Mouse (Mus musculus) CH12.LX (cell line): ENCODE data around the gene Gm20498.

Source experiments
- CTCF ChIP-seq, 2 experiments: IDR thresholded peaks in 1 of 2; conservative IDR thresholded peaks in 1 of 2; 2 replicates each; pipeline ENCODE4 v1.5.1; 2011 to 2012; ENCODE audit warnings: low read depth in 2 of 2, low read length in 2 of 2, improper control_type of control experiment in 1 of 2, inconsistent platforms in 1 of 2, mild to moderate bottlenecking in 1 of 2, moderate library complexity in 1 of 2
- ELF1 ChIP-seq: IDR thresholded peaks from 2 replicates; pipeline ENCODE4 v1.6.1; 2014; ENCODE audit warnings: low read depth, mild to moderate bottlenecking, inconsistent platforms, low read length, improper control_type of control experiment
- EP300 ChIP-seq: IDR thresholded peaks from 2 replicates; pipeline ENCODE4 v1.6.1; 2011; ENCODE audit warnings: low read length, improper control_type of control experiment
- ETS1 ChIP-seq: conservative IDR thresholded peaks from 2 replicates; pipeline ENCODE4 v1.6.1; 2012; ENCODE audit warnings: low read depth, mild to moderate bottlenecking, inconsistent platforms, low read length, improper control_type of control experiment, moderate library complexity
- JUND ChIP-seq: conservative IDR thresholded peaks from 2 replicates; pipeline ENCODE4 v1.6.1; 2011; ENCODE audit warnings: low read depth, low read length, improper control_type of control experiment
- MEF2A ChIP-seq: IDR thresholded peaks from 2 replicates; pipeline ENCODE4 v1.6.1; 2014; ENCODE audit warnings: low read depth, mild to moderate bottlenecking, inconsistent platforms, low read length, improper control_type of control experiment, borderline replicate concordance
- MXI1 ChIP-seq: IDR thresholded peaks from 2 replicates; pipeline ENCODE4 v1.6.1; 2011; ENCODE audit warnings: mild to moderate bottlenecking, low read depth, low read length, improper control_type of control experiment
- POLR2A ChIP-seq: IDR thresholded peaks from 2 replicates; pipeline ENCODE4 v1.6.1; 2011; ENCODE audit warnings: low read depth, mild to moderate bottlenecking, improper control_type of control experiment, low read length
- POLR2AphosphoS2 ChIP-seq: IDR thresholded peaks from 2 replicates; pipeline ENCODE4 v1.6.1; 2011; ENCODE audit warnings: low read depth, low read length, improper control_type of control experiment
- RCOR1 ChIP-seq: conservative IDR thresholded peaks from 2 replicates; pipeline ENCODE4 v1.6.1; 2012; ENCODE audit warnings: low read depth, mild to moderate bottlenecking, inconsistent platforms, low read length, improper control_type of control experiment
- UBTF ChIP-seq: IDR thresholded peaks from 2 replicates; pipeline ENCODE4 v1.6.1; 2012; ENCODE audit warnings: low read depth, mild to moderate bottlenecking, inconsistent platforms, low read length, improper control_type of control experiment, moderate library complexity
- USF2 ChIP-seq: conservative IDR thresholded peaks from 2 replicates; pipeline ENCODE4 v1.6.1; 2011; ENCODE audit warnings: low read depth, low read length, improper control_type of control experiment
- ZC3H11A ChIP-seq: IDR thresholded peaks from 2 replicates; pipeline ENCODE4 v1.6.1; 2012; ENCODE audit warnings: low read depth, mild to moderate bottlenecking, inconsistent platforms, low read length, improper control_type of control experiment

GRCm38 (mm10) chr12:81547163-81547562 is 14.5 kb upstream of the Gm20498 start:
- TF ChIP-seq EP300 (no peak), POLR2A (no peak), CTCF (conservative IDR thresholded peaks at IDR 0.05 in 1 of 2, IDR thresholded peaks at IDR 0.05 in 1 of 2; ENCODE audit: low read depth in 2 of 2, low read length in 2 of 2) (no peak), UBTF (no peak), ZC3H11A (no peak), JUND (no peak), MEF2A (no peak), ETS1 (no peak), POLR2AphosphoS2 (no peak), ELF1 (no peak), MXI1 (no peak), RCOR1 (no peak), USF2 (no peak)
